Mouse (Mus musculus) hindbrain, embryonic 15.5 days (tissue): ENCODE data around the gene Cd52. TPM values are rescaled to one million over a fixed set of nuclear protein-coding genes. Genes with fewer than 3 reads are reported as not detected.

Experiments used
- ATAC-seq: fragments of 200-750 bp; cut with Nextera tagmentation; 2 replicates; pipeline ENCODE4 v1.8.0; 2017; ENCODE audit warnings: low read depth, moderate number of reproducible peaks, moderate TSS enrichment; ENCODE audit not compliant: low FRiP score
- H3K27ac ChIP-seq: fragments of 300-500 bp; sonication (generic); replicated peaks from 2 replicates; pipeline ENCODE4 v1.5.1; 2015; ENCODE audit warnings: mild to moderate bottlenecking, inconsistent platforms
- H3K27me3 ChIP-seq: fragments of 300-500 bp; sonication (generic); 2 replicates; pipeline ENCODE4 v1.6.1; 2015; ENCODE audit warnings: control low read depth, inconsistent platforms
- H3K36me3 ChIP-seq: fragments of 300-500 bp; sonication (generic); 2 replicates; pipeline ENCODE4 v1.6.1; 2015; ENCODE audit warnings: control low read depth, inconsistent platforms
- H3K4me1 ChIP-seq: fragments of 300-500 bp; sonication (generic); replicated peaks from 2 replicates; pipeline ENCODE4 v1.6.1; 2015; ENCODE audit warnings: control low read depth, inconsistent platforms
- H3K4me2 ChIP-seq: fragments of 300-500 bp; sonication (generic); 2 replicates; pipeline ENCODE4 v1.6.1; 2015; ENCODE audit warnings: moderate library complexity, mild to moderate bottlenecking, inconsistent platforms
- H3K4me3 ChIP-seq: fragments of 300-500 bp; sonication (generic); 2 replicates; pipeline ENCODE4 v1.5.1; 2015; ENCODE audit warnings: mild to moderate bottlenecking, inconsistent platforms
- H3K9ac ChIP-seq: fragments of 300-500 bp; sonication (generic); 2 replicates; pipeline ENCODE4 v1.6.1; 2015; ENCODE audit warnings: inconsistent platforms
- H3K9me3 ChIP-seq: fragments of 300-500 bp; sonication (generic); 2 replicates; pipeline ENCODE4 v1.6.1; 2016; ENCODE audit warnings: control low read depth, inconsistent platforms
- WGBS: fragments of 180-500 bp; shearing (Covaris S2); methylation state at CpG from one replicate; pipeline ENCODE4 v1.1.7; 2015; 5-methylcytosine and 5-hydroxymethylcytosine counted together
- polyA plus RNA-seq: library from polyadenylated mRNA; unstranded; fragments of >200 nt; fragmentation: Nextera tagmentation; extraction: Ambion mirVana; gene quantifications from 2 replicates; pipeline ENCODE4 v1.2.1, GENCODE M21; 2015

The Cd52 gene
- polyA plus RNA-seq, 1 experiment from 2014 or later = 2.3 TPM

DNA sequence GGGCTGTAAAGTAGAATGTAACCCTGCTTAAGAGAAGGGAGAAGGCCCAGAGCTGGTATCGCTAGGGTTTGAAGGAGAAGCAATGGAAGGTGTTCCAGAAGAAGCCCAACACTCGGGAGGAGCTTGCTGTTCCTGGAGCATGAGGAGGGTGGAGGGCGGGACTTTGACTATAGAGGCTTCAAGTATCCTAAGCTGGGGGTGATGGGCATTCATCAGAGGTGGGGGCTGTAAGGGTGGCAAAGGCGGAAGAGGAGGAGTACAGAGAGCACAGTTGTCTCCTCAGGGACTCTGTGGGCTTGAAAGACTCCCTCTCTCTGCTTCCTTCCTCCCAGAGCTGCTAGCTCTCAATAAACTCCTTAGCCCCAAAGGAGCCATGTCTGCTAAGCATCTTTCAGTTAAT is 5.4 kb upstream of the Cd52 start:
- ATAC-seq = no peak
- Histone ChIP-seq H3K4me1 (peaks cover 7% of the 10 kb centered on the region; the same call in 1 of the 2 replicates), H3K4me3 (no peak overlapping the region), H3K9me3 (no peaks in the 10 kb centered on the region), H3K27me3 (no peaks in the 10 kb centered on the region), H3K9ac (no peak overlapping the region), H3K36me3 (no peaks in the 10 kb centered on the region), H3K4me2 (no peak overlapping the region), H3K27ac (no peak overlapping the region)
- WGBS = 85% methylated on average over 4 of the region's 4 CpGs

- ATAC-seq = no peak
- H3K4me3 ChIP-seq = no peak overlapping the region
- WGBS = 80% methylated on average over 8 of the region's 8 CpGs
- H3K9me3 ChIP-seq = no peaks in the 10 kb centered on the region
- H3K4me1 ChIP-seq = peaks cover 7% of the 10 kb centered on the region; the same call in 1 of the 2 replicates
- no peak overlapping the region for H3K4me2 ChIP-seq
- no peak overlapping the region for H3K27ac ChIP-seq
- 0 out of 2 replicates have a peak, but pooled peaks cover 2% of the 10 kb centered on the region for H3K27me3 ChIP-seq
- H3K36me3 ChIP-seq = no peaks in the 10 kb centered on the region
- no peak overlapping the region for H3K9ac ChIP-seq
These were observed 3.7 kb upstream of the Cd52 start for GRCm38 (mm10) chr4:134098628-134099027.

GRCm38 (mm10) chr4:134097015-134097608 is 2.2 kb upstream of the Cd52 start:
- H3K4me1 ChIP-seq = no peaks in the 10 kb centered on the region
- no peak for ATAC-seq
- no peaks in the 10 kb centered on the region for H3K36me3 ChIP-seq
- no peak overlapping the region for H3K9ac ChIP-seq
- no peak overlapping the region for H3K4me3 ChIP-seq
- 80% methylated on average over 5 of the region's 5 CpGs for WGBS
- no peak overlapping the region for H3K4me2 ChIP-seq
- H3K9me3 ChIP-seq = no peaks in the 10 kb centered on the region
- H3K27me3 ChIP-seq = 0 out of 2 replicates have a peak, but pooled peaks cover 2% of the 10 kb centered on the region
- no peak overlapping the region for H3K27ac ChIP-seq

- no peak overlapping the region for H3K4me3 ChIP-seq
- H3K27me3 ChIP-seq = 0 out of 2 replicates have a peak, but pooled peaks cover 2% of the 10 kb centered on the region
- H3K36me3 ChIP-seq = no peaks in the 10 kb centered on the region
- no peak overlapping the region for H3K27ac ChIP-seq
- 86% methylated on average over 3 of the region's 3 CpGs for WGBS
- no peak for ATAC-seq
- no peaks in the 10 kb centered on the region for H3K9me3 ChIP-seq
- no peaks in the 10 kb centered on the region for H3K4me1 ChIP-seq
- H3K9ac ChIP-seq = no peak overlapping the region
- no peak overlapping the region for H3K4me2 ChIP-seq
These were observed 1.2 kb upstream of the Cd52 start for GRCm38 (mm10) chr4:134096120-134096519.

- 87% methylated on average over 7 of the region's 7 CpGs for WGBS
- no peak overlapping the region for H3K4me3 ChIP-seq
These were observed 798 bp downstream of the Cd52 start for GRCm38 (mm10) chr4:134094004-134094564.

GRCm38 (mm10) chr4:134092382-134093288 is 2.2 kb downstream of the Cd52 start:
- no peak overlapping the region for H3K9ac ChIP-seq
- no peaks in the 10 kb centered on the region for H3K9me3 ChIP-seq
- H3K27ac ChIP-seq = no peak overlapping the region
- no peaks in the 10 kb centered on the region for H3K4me1 ChIP-seq
- 73% methylated on average over 6 of the region's 6 CpGs for WGBS
- H3K4me2 ChIP-seq = no peak overlapping the region
- no peaks in the 10 kb centered on the region for H3K36me3 ChIP-seq
- H3K4me3 ChIP-seq = no peak overlapping the region
- H3K27me3 ChIP-seq = 0 out of 2 replicates have a peak, but pooled peaks cover 2% of the 10 kb centered on the region
- no peak for ATAC-seq

More at GRCm38 (mm10) chr4:134094004-134094564, 798 bp downstream of the Cd52 start:
- Histone ChIP-seq H3K9ac (no peak overlapping the region), H3K9me3 (no peaks in the 10 kb centered on the region), H3K36me3 (no peaks in the 10 kb centered on the region), H3K27ac (no peak overlapping the region), H3K27me3 (0 out of 2 replicates have a peak, but pooled peaks cover 2% of the 10 kb centered on the region), H3K4me2 (no peak overlapping the region), H3K4me1 (no peaks in the 10 kb centered on the region)
- ATAC-seq = no peak

DNA sequence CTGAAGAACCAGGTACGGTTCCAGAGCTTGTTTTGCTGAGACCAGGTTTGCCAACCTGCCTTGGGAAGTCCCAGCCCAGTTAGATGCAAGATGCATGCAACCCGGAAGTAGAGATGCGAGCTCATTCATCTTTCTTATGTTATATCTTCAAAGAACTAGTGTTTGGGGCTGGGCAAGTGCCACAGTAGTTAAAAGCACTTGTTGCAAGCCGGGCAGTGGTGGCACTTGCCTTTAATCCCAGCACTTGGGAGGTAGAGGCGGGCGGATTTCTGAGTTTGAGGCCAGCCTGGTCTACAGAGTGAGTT is 3.7 kb downstream of the Cd52 start:
- no peak overlapping the region for H3K4me2 ChIP-seq
- no peak overlapping the region for H3K4me3 ChIP-seq
- no peaks in the 10 kb centered on the region for H3K36me3 ChIP-seq
- no peaks in the 10 kb centered on the region for H3K9me3 ChIP-seq
- WGBS = 87% methylated on average over 6 of the region's 6 CpGs
- ATAC-seq = no peak
- 0 out of 2 replicates have a peak, but pooled peaks cover 2% of the 10 kb centered on the region for H3K27me3 ChIP-seq
- no peak overlapping the region for H3K27ac ChIP-seq
- no peaks in the 10 kb centered on the region for H3K4me1 ChIP-seq
- no peak overlapping the region for H3K9ac ChIP-seq

DNA sequence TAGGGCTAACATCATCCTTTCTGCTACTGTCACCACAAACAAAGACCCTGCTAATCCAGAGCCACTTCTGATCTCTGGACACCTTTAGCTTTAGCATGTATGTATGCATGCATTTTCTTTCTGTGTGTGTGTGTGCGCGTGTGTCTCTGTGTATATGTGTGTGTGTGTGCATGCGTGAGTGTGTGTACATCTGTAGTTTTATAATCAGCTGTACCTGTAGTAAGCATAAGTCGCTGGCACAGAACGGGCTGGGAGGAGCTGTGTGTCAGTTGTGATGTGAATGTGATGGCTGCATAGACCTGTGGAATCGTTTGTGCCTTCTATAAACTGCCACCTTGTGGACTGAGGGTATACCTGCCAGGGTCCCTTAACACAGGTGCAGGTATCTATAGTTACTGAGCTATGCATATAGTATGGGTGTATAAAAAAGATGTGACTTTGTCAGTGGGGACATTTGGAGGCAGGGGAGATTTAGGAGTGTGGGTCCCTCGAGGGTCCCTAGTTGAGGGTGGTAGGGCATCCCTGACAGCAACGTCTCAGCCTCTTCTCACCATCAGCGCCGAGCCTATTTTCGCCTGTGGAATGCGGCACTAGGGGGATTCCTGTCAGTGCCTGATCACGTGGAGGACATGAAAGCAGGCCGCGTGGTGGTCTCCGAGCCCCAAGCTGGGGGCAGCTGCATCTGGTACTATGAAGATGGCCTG is 4.2 kb downstream of the Cd52 start:
- Histone ChIP-seq H3K9ac (no peak overlapping the region), H3K4me2 (no peak overlapping the region), H3K27ac (no peak overlapping the region), H3K4me3 (no peak overlapping the region), H3K4me1 (no peaks in the 10 kb centered on the region), H3K36me3 (no peaks in the 10 kb centered on the region), H3K27me3 (0 out of 2 replicates have a peak, but pooled peaks cover 2% of the 10 kb centered on the region), H3K9me3 (no peaks in the 10 kb centered on the region)
- ATAC-seq = no peak
- 84% methylated on average over 16 of the region's 16 CpGs for WGBS

- no peaks in the 10 kb centered on the region for H3K36me3 ChIP-seq
- no peaks in the 10 kb centered on the region for H3K9me3 ChIP-seq
These were observed 5.9 kb downstream of the Cd52 start for GRCm38 (mm10) chr4:134089029-134089428.

GRCm38 (mm10) chr4:134087412-134087811 is 7.5 kb downstream of the Cd52 start:
- ATAC-seq = no peak
- no peaks in the 10 kb centered on the region for H3K9me3 ChIP-seq
- H3K27ac ChIP-seq = no peak overlapping the region
- no peaks in the 10 kb centered on the region for H3K36me3 ChIP-seq
- H3K4me3 ChIP-seq = no peak overlapping the region
- H3K27me3 ChIP-seq = peaks cover 6% of the 10 kb centered on the region; the same call in 1 of the 2 replicates
- no peaks in the 10 kb centered on the region for H3K4me1 ChIP-seq
- 43% methylated on average over 7 of the region's 7 CpGs for WGBS
- no peak overlapping the region for H3K9ac ChIP-seq
- H3K4me2 ChIP-seq = peak overlapping the region; percentile 30

More at GRCm38 (mm10) chr4:134089029-134089428, 5.9 kb downstream of the Cd52 start:
- no peak overlapping the region for H3K4me2 ChIP-seq
- H3K4me1 ChIP-seq = no peaks in the 10 kb centered on the region
- no peak for ATAC-seq
- H3K4me3 ChIP-seq = no peak overlapping the region
- WGBS = 78% methylated on average over 9 of the region's 9 CpGs
- H3K27ac ChIP-seq = no peak overlapping the region
- H3K27me3 ChIP-seq = no peaks in the 10 kb centered on the region
- H3K9ac ChIP-seq = no peak overlapping the region

GRCm38 (mm10) chr4:134084999-134085398 is 9.9 kb downstream of the Cd52 start:
- H3K27ac ChIP-seq = no peak overlapping the region
- ATAC-seq = no peak
- H3K4me3 ChIP-seq = no peak overlapping the region
- H3K36me3 ChIP-seq = no peaks in the 10 kb centered on the region
- peaks cover 15% of the 10 kb centered on the region; the same call in 1 of the 2 replicates for H3K27me3 ChIP-seq
- no peak overlapping the region for H3K9ac ChIP-seq
- H3K9me3 ChIP-seq = no peaks in the 10 kb centered on the region
- WGBS = 93% methylated on average over 4 of the region's 4 CpGs
- H3K4me2 ChIP-seq = no peak overlapping the region
- H3K4me1 ChIP-seq = peaks cover 8% of the 10 kb centered on the region
